Mouse (Mus musculus) layer of hippocampus, adult 18-20 months (tissue): ENCODE results near the gene Efhb. TPM values are rescaled to one million over a fixed set of nuclear protein-coding genes. Genes with fewer than 3 reads are reported as not detected.

ENCODE experiments used
- DNase-seq, 2 experiments: peaks; one replicate each; pipeline ENCODE4 v3.0.0; 2022; ENCODE audit warnings: low spot score in 2 of 2
- long read RNA-seq: library from polyadenylated mRNA; stranded (forward); transcript quantifications from one replicate; pipeline ENCODE4 v2.0.0, GENCODE M21; 2021
- total RNA-seq, 2 experiments: library from RNA; stranded (reverse); gene quantifications; 2 replicates each; pipeline ENCODE4 v1.2.3; 2021

The Efhb gene
- under 1 TPM; 0.25 to 0.62 TPM for total RNA-seq
- long read RNA-seq: 0 reads

DNA sequence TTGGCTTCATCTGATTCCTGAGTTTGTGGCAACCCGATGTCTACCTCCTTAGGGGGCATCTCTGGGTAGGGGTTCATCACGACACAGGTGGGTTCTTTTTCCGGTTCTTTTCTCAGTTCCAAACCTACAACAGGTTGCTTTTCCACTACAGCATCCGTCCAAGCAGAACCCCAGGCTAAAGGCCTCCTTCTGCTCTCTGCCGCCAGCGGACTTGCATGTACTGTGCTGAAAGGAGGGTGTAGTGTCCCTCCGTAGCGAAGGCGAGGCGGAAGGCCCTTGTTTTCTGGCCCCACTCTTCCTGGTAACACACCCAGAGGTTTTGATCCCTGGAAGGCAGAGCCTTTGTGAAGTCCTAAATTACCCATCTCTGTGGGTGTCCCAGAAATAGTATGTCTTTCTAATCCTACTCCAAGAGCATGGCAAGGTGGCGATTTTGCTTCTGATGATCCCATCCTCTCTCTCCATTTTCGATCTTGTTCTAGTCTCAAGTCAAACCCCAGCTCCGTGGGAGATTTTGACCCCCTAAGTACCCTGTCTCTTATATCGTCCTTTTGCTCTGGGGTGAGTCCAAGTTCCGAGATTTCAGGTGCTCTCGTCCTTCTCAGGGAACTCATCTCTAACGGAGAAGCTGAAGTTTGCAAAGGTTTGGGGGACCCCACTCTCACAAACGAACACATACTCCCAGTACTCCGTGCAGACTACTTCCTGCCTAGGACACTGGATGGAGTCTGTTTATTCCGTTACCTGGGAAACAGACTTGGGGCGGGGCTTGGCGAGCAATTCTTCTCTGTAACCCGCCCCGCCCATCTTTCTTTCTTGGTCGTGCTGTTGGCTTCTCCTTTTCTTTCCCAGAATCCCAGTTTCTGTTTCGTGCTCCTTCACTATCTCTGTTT lies at the start of gene Efhb:
Efhb (minus strand) TSS at position 719 of the 893 bp plus-strand sequence.
- DNase-seq: peak; percentile 21 to 69

DNA sequence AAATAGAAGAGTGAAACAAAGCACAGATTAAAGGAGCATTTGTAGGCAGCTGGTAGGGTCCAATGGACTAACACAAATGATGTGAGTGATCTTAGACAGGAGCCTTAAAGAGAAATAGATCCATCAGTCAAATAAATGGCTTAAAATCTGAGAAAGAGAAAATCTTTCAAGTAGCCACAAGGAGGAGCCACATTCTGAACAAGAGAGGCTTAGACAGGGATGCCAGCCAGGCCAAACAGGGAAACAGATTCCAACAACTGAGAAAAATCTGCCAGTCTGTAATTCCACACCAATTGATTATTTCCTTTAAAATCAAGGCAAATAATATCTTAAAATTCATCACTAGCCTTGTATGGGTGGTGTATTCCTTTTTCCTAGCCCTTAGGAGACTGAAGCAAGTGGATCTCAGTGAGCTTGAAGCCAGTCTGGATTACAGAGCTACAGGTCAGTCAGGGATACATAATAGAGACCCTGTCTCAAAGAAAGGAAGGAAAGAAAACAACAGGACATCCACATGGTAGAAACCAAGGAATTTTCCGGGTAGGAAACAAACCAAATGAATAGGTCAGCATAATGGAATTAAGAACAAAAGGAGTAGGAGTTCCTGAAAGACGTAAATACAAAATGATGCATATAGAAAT lies 49.3 kb upstream of the Efhb start:
- peak; percentile 5 to 40 for DNase-seq

DNA sequence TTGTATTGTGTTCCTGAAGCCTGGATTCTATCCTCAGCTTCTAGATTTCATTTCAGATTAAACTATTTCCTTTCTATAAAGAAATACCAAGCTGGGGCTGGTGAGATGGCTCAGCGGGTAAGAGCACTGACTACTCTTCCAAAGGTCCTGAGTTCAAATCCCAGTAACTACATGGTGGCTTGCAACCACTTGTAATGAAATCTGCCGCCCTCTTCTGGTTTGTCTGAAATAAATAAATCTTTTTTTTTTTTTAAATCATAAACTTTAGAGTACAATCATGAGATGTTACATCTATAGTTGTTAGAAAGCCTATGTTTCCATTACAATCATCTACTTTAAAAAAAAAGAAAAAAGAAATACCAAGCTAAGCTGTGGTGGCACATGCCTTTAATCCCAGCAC lies 39.8 kb upstream of the Efhb start:
- DNase-seq: no peak

DNA sequence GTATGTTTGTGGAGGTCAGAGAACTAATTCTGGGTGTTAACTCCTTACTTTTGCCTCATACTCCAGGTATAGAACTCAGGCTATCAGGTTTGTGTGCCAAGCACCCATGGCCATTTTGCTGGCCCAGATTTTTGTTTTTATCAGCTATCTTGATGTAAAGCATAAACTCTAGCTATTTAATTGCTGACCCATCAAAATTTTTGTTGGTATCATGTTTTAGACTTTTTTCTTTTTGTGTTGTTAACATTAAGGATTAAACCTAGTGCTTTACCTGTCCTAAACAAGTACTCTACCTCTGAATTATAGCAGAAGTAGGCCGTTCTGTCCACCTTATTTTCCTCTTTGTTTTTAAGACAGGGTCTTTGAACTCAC lies 25.9 kb upstream of the Efhb start:
- no peak for DNase-seq

DNA sequence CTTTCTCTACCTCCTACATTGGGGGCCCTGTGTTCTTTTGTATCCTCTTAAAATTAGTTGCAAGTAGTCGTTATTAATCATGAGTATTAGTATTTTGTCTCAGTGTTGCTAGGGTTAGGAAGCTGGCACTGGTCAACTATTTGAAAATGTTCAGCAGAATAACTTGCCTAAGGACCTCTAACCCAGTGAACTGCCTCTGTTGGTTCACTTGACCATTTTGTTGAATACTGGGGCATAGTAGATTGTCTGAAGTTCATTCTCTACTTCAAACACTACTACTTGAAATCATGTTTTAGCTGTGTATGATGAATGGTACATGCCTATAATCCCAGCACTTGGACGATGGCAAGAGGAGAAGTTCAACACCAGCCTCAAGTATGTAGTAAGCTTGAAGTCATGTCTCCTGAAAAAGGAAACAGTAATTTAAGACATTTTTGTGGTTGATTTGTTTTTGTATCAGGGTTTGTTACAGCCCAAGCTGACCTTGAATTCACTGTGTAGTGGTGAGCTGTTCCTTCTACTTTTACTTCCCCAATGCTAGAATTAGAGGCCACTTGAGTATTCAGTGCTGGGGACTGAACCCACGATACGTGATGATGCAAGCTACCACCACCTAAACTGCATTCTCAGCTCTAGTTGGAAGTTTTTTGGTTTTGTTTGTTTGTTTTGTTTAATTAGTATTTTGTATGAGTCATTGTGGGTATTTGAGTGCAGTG lies 25.3 kb upstream of the Efhb start:
- no peak for DNase-seq

DNA sequence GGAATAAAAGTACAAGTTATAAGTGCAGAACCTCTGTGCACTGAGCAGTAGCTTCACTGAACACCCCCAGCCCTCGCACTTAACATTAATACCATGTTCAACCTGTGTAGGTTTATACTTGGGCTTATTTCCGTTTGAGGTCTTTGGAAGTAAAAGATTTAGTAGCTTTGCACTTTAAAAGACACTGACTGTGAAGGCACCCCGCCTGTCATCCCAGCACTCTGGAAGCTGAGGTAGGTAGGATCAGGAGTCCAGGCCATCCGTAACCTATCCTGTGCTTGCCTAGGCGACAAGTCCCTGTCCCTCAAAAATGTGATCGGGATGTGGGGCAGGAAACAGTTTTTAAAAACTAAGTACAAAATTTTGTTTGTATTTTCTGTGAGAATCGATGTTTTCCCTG lies 17.3 kb upstream of the Efhb start:
- DNase-seq: no peak

DNA sequence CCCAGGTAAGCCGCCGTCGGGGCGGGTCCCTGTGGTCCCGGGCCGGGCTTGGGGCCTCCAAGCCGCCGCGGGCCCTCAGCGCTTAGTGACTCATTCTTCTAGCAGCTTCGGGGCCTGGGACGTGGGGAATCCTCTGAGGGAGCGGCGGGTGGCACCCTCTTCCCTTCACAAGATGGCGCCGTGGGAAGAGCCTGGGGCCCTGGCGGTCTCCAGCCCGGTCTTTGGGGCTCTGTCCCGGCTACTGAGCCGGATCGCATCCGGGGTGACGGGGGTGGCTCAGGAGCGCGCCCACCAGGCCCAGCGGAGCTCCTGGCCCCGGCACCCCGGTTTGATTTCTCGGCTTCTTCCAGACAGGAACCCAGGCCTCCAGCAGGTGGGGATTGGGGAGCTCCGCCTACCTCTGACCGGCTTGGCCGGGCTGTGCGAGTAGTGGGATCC lies 16.5 kb upstream of the Efhb start:
- DNase-seq: peak; percentile 59 to 71

DNA sequence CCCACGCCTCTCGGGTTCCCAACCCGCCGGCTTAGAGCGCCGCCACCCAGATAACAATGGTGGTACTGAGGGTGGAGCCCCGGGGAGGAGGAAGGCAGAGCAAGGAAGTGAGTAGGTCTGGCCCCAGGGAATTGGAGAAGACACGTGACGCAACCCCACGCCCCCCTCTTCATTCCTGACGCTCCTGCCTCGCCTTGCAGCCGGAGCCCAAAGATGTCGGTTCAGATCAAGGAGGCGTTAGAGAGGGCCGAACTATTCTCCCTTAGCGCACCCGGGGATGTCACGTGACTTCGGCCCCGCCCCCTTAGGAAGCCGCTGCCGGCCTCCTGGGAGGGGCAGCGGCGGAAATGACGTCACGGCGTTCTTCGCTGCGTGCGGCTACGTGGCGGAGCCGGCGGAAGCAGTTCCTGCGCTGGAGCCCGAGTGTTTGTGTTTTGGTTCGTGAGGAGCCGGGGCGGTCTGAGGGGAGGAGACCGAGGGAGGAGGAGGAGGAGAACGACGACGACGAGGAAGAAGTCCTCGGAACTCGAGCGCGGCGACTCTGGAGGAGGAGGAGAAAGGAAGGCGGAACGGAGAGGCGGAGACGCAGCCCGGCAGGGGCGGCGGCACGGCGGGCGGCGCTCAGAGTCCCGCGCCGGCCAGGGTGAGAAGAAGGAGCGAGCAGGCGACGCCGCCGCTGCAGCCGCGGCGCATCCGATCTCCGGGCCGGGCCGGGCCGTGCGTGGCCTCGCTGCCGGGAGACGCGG lies 15.9 kb upstream of the Efhb start, which contains the start of gene Rab5a:
Rab5a (plus strand) TSS at position 377 of the 746 bp plus-strand sequence.
- DNase-seq: peak; percentile 99 to 100

DNA sequence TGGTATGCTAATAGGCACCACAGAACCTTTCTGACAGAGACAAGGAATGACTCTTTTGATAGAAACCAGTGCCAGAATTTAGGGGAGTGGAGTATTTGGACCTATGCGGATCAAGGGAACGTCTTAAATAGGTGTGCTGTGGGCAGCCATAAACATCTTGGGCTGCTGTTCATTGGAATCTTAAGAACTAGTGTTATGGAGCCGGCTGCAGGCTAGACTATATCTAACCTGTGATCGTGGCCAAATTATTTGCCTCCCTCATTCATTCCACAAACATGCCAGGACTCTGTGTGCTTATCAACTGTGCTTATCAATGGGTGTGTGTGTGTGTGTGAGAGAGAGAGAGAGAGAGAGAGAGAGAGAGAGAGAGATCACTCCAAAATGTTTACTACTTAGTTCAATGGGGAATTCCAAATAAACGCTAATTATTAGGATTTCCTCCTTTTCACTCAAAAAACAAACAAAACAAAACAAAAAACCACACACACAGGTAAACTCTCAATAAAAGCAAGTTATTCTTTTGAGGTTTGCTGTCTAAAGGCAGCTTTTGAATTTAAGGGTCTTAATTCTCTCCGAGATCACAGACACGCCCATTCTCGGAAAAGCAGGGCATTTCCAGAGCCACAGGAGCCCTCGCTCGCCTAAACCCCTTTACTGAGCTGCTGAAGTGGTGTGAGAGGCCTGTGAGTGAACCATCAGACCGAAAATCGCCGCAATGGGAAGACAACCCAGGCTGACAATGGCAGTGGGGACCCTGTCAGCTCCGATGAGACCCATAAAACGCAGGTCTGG lies 15.1 kb upstream of the Efhb start:
- DNase-seq: no peak

DNA sequence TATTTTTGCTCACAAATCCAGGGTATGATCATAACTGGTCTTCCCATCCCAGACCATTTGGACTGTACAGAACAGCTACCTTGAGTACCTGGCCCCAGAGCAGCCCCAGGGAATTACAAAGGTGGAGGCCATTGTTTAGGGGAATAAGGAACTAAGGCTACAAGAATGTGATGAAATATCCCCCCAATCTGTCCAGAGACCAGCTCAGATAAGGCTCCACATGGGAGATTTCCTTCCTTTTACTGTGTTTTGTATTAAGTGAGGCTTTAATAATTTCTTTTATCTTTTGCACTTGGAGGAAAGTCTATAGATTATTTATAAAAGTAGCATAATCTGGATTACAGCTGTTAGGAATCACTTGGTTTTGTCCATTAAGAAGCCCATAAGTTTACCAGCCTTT lies 5.6 kb upstream of the Efhb start:
- DNase-seq: no peak

DNA sequence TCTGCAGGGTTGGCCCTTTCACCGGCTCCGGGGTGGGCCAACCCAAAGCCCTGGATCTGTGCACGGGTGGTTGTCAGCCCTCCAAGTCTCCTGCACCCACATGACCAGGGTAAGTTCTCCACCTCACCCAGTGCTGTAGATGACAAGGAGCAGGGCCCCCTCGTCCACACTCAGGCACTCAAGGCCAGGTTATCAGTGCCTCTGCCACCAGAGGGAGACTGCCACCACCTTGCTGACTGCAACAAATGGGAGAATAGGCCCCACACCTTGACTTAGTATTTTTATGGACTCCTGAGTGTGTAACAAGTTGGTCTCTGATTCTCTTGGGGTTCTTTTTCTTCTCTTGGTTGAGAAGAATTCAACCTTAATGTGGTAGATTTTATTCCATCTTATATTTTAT lies 2.4 kb upstream of the Efhb start:
- DNase-seq: no peak

DNA sequence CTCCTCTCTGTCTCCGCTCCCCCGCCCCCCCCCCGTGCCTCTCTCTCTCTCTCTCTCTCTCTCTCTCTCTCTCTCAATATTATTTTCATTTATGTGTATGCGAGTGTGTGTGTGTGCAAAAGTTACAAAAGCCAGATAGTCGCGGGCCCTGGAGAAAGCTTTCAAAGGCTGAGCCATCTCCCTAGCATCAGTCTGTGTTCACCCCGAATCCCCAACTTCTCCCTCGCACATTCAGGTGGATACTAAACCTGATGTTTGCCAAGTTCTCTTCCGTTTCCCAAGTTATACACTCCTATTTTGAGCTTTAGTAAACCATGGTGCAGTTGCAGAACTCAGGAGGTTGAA lies 347 bp upstream of the Efhb start:
- no peak for DNase-seq

DNA sequence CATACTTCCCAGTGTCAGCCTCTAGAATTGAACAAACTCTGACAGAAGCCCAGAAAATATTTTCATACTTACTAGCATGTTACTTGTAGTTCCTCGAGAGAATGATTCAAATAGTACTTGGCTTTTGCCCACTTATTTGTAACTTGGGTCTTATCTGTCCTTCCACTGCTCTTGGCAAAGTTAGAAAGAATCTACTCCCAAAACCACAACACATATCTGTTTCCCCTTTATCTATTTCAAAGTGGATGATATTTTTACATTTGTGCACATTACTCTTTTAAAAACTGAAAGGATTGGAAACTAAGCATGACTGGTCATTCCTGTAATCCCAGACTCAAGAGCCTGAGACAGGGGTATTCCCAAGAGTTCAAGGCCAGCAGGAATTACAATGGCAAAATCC lies 6.4 kb downstream of the Efhb start:
- DNase-seq: no peak

DNA sequence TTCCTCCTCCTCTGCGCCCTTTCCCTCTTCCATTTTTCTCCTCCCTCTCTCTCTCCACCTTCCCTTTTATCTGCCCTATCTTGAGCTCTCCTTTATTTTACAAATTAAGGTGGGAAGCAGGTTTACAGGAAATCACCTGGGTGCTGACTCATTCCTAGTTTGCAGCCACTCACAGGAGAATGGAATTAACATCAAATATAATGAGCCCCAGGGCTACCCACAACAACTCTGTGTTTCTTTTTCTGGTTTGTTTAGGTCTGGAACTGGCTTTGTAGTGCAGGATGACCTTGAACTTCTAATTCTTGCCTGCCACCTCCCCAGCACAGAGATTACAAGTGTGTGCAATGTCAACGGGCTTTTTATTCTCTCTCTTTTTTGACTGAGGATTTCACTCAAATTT lies 7.0 kb downstream of the Efhb start:
- DNase-seq: no peak

DNA sequence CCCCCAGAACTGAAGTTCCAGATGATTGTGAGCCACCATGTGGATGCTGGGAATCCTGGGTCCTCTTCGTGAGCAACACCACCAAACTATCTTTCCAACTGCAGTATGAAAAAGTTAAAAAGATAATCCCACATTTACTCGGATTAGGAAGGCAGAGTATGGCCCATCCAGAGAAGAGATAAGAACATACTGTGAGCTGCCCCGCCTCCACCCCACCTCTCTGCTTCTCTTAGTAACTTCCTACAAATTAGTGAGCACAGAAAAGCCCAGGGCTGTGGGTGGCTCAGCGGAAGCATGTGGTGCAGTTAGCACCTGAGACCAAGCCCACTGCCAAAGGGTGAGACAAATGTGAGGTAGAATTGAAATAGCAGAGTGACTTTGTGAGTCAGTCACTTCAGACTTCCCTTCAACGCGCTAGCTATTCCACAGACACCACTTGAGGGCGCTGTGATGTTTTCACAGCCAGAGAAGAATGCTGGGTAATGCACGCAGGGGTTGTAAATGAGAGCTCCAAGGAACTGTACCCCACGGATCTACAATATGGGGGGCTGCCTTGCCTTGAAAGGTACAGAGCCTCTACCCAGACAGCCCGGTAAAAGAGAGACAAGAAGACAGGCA lies 60.3 kb downstream of the Efhb start:
- DNase-seq: peak; percentile 6 to 72

DNA sequence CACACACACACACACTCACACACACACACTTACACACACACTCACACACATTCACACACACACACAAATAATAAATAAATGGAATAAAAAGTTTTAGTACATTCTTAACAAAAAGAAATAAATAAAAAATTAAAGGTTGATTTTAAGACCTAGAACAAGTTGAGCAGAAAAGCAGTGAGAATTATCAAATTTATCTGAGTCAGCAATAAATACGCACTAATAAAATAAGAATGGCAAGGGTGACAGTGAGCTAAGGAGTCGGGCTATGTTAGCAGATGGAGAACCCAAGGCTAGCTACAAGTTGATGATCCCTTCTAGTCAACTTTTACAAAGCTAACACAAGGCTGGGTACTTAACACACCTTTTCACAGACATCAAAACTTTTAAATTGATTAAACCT lies 69.9 kb downstream of the Efhb start:
- no peak for DNase-seq

DNA sequence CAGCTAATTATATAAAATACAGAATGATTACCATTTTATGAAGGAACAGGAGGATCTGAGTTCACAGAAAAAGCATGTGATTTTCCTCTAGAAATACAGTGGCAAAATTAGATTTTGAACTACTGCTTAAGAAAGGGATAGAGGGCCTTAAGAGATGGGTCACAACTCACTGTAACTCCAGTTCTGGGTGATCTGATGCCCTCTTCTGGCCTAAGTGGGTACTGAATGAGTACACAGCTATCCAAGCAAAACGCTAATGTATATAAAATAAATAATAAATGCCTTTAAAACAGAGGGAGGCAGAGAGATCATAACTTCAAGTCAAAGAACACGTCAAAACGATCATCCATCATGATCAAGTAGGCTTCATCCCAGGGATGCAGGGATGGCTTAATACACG lies 73.6 kb downstream of the Efhb start:
- peak in 1 of 2 experiments; percentile 65 for DNase-seq

DNA sequence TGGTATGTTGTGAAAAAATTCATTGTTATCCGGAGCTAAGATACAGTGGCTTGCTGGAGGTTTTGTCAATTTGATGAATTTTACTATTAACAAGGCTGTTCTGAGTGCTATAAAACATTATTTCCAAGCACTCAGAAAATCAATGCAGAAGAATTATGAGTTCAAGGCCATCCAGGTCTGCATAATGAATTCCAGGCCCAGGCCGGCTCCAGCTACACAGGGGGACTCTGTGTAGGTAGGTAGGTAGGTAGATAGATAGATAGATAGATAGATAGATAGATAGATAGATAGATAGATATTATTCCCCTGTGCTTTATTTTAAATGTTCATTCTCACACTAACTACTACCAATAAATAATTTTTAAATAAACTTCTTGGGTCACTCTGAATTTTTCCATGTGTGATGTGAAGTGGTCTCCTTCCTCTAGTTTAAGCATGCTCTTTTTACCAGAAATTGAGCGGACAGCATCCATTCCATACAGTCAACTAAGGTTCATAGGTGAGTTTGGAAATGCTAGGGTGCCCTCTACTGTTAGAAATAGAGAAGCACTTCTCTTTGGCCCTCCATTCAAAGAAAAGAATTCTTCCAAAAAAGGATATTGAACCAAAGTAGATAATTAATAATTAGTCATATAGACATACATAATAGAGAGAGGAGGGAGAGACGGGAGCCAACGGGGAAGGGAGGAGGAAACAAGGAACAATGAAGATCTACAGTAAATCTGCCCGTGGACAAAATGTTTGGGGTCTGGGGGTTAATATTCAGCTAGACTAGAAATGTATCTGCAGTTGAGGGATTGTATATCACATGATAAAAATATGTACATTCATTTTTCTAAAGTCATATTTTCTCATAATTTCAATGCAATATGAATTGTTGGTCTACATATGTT lies 75.3 kb downstream of the Efhb start:
- peak in 1 of 2 experiments; percentile 35 for DNase-seq

DNA sequence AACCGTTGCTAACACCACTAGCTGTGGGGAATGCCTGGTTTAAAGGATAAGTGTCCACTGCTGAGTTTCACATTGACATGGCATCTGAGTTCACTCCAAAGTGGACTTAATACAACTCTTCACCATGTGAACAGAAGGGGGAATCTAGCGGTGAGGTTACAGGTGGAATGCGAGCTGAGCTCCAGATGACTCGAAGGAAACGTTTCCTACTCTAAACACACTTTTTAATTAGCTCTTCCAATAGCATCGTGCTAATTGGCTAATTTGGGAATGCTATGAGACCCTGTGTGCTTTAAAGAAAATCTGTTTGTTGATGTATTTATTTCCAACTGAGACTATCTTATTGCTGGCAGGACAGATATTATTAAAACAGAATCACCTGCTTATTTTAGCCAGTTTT lies 76.3 kb downstream of the Efhb start:
- DNase-seq: no peak
